Mouse (Mus musculus) lung, postnatal 0 days (tissue): ENCODE data around the gene Lrig3.

ENCODE experiments used
- CTCF ChIP-seq: IDR thresholded peaks from 2 replicates; pipeline ENCODE4 v1.5.1; 2016; ENCODE audit warnings: antibody characterized with exemption, mild to moderate bottlenecking
- EP300 ChIP-seq: IDR thresholded peaks from 2 replicates; pipeline ENCODE4 v1.6.1; 2016; ENCODE audit warnings: antibody characterized with exemption, mild to moderate bottlenecking, control low read depth

- no peak for TF ChIP-seq CTCF
- TF ChIP-seq EP300: no peak
Measured at GRCm38 (mm10) chr10:125929961-125930360, 36.0 kb upstream of the Lrig3 start.
